Mouse (Mus musculus) embryonic facial prominence, embryonic 15.5 days (tissue): ENCODE results near the gene Gm10491. TPM values are rescaled to one million over a fixed set of nuclear protein-coding genes. Genes with fewer than 3 reads are reported as not detected.
A peak's percentile ranks its signal among the peaks of the same experiment; 100 is the strongest.

Experiments
- ATAC-seq: fragments of 200-750 bp; cut with Nextera tagmentation; 2 replicates; pipeline ENCODE4 v1.8.0; 2017; ENCODE audit warnings: low read depth, moderate TSS enrichment; ENCODE audit not compliant: insufficient number of reproducible peaks, low FRiP score, low TSS enrichment
- H3K27ac ChIP-seq: fragments of 300-500 bp; sonication (generic); replicated peaks from 2 replicates; pipeline ENCODE4 v1.5.1; 2015; ENCODE audit warnings: mild to moderate bottlenecking, inconsistent platforms
- H3K27me3 ChIP-seq: fragments of 300-500 bp; sonication (generic); 2 replicates; pipeline ENCODE4 v1.6.1; 2015; ENCODE audit warnings: inconsistent platforms
- H3K36me3 ChIP-seq: fragments of 300-500 bp; sonication (generic); 2 replicates; pipeline ENCODE4 v1.6.1; 2015; ENCODE audit warnings: mild to moderate bottlenecking, inconsistent platforms
- H3K4me1 ChIP-seq: fragments of 300-500 bp; sonication (generic); 2 replicates; pipeline ENCODE4 v1.6.1; 2015; ENCODE audit warnings: inconsistent platforms
- H3K4me2 ChIP-seq: fragments of 300-500 bp; sonication (generic); replicated peaks from 2 replicates; pipeline ENCODE4 v1.6.1; 2015; ENCODE audit warnings: mild to moderate bottlenecking, inconsistent platforms
- H3K4me3 ChIP-seq: fragments of 300-500 bp; sonication (generic); replicated peaks from 2 replicates; pipeline ENCODE4 v1.5.1; 2015; ENCODE audit warnings: mild to moderate bottlenecking, inconsistent platforms
- H3K9ac ChIP-seq: fragments of 300-500 bp; sonication (generic); 2 replicates; pipeline ENCODE4 v1.6.1; 2015; ENCODE audit warnings: inconsistent platforms
- H3K9me3 ChIP-seq: fragments of 300-500 bp; sonication (generic); replicated peaks from 2 replicates; pipeline ENCODE4 v1.6.1; 2016; ENCODE audit warnings: inconsistent platforms
- WGBS: fragments of 180-500 bp; shearing (Covaris S2); methylation state at CpG from one replicate; pipeline ENCODE4 v1.1.7; 2015; 5-methylcytosine and 5-hydroxymethylcytosine counted together
- polyA plus RNA-seq: library from polyadenylated mRNA; unstranded; fragments of >200 nt; fragmentation: Nextera tagmentation; extraction: Ambion mirVana; gene quantifications from 2 replicates; pipeline ENCODE4 v1.2.1, GENCODE M21; 2015

The Gm10491 gene
- polyA plus RNA-seq, 1 experiment from 2014 or later, result not detected

- Histone ChIP-seq H3K9ac (no peak overlapping the region; the same call in 1 of the 2 replicates), H3K4me3 (peak overlapping the region; percentile 45), H3K27me3 (no peaks in the 10 kb centered on the region), H3K27ac (no peak overlapping the region), H3K4me1 (0 out of 2 replicates have a peak, but pooled peaks cover 5% of the 10 kb centered on the region), H3K36me3 (no peaks in the 10 kb centered on the region), H3K4me2 (peak overlapping the region; percentile 78), H3K9me3 (no peaks in the 10 kb centered on the region)
- WGBS, result 24% methylated on average over 21 of the region's 21 CpGs
- 0 out of 2 replicates have a peak, but pooled peaks have one; percentile 22 for ATAC-seq
Observed at GRCm38 (mm10) chrX:7878495-7878894, 29.1 kb downstream of the Gm10491 start.

GRCm38 (mm10) chrX:7878007-7878419 lies 29.6 kb downstream of the Gm10491 start, which contains the start of gene Pim2:
Gene Pim2 (plus strand): TSS chrX:7878262.
- ATAC-seq, result peak; percentile 83
- H3K36me3 ChIP-seq, result no peaks in the 10 kb centered on the region
- peak within 1 kb of the TSS; percentile 45 for H3K4me3 ChIP-seq
- 0 out of 2 replicates have a peak, but pooled peaks cover 5% of the 10 kb centered on the region for H3K4me1 ChIP-seq
- no peaks in the 10 kb centered on the region for H3K9me3 ChIP-seq
- no peak within 1 kb of the TSS for H3K27ac ChIP-seq
- no peaks in the 10 kb centered on the region for H3K27me3 ChIP-seq
- H3K9ac ChIP-seq, result no peak within 1 kb of the TSS; the same call in 1 of the 2 replicates
- WGBS, result 16% methylated on average over 38 of the region's 38 CpGs
- peak within 1 kb of the TSS; percentile 78 for H3K4me2 ChIP-seq

GRCm38 (mm10) chrX:7869826-7870225 lies 37.8 kb downstream of the Gm10491 start:
- H3K36me3 ChIP-seq, result peaks cover 7% of the 10 kb centered on the region; the same call in 1 of the 2 replicates
- H3K4me2 ChIP-seq, result no peak overlapping the region
- no peaks in the 10 kb centered on the region for H3K9me3 ChIP-seq
- H3K27me3 ChIP-seq, result no peaks in the 10 kb centered on the region
- H3K4me1 ChIP-seq, result no peaks in the 10 kb centered on the region
- H3K27ac ChIP-seq, result no peak overlapping the region
- no peak overlapping the region for H3K9ac ChIP-seq
- WGBS, result 56% methylated on average over 3 of the region's 3 CpGs
- H3K4me3 ChIP-seq, result no peak overlapping the region
- ATAC-seq, result no peak

DNA sequence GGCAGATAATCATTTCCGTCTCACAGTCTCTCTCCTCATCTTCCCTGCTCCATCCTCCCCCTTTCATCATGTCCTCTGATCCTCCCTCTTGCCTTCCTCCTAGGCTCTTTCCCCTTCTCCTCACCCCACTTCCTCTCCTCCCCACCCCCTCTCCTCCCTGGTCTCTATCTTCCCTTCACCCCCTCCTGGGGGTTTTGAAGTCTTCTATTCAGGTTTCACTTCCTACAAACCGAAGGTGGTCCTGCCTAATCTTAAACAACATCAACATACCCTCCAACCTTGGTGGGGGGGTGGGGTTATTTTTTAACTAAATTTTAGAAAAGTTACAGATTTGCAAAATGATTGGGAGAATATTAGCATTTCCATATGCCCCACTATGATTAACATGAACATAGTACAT lies 39.1 kb downstream of the Gm10491 start:
- H3K27ac ChIP-seq, result no peak overlapping the region
- H3K9ac ChIP-seq, result no peak overlapping the region
- H3K4me3 ChIP-seq, result no peak overlapping the region
- 54% methylated on average over 2 of the region's 2 CpGs for WGBS
- H3K9me3 ChIP-seq, result no peaks in the 10 kb centered on the region
- H3K36me3 ChIP-seq, result peaks cover 7% of the 10 kb centered on the region; the same call in 1 of the 2 replicates
- no peak for ATAC-seq
- H3K4me1 ChIP-seq, result no peaks in the 10 kb centered on the region
- H3K27me3 ChIP-seq, result no peaks in the 10 kb centered on the region
- H3K4me2 ChIP-seq, result no peak overlapping the region

DNA sequence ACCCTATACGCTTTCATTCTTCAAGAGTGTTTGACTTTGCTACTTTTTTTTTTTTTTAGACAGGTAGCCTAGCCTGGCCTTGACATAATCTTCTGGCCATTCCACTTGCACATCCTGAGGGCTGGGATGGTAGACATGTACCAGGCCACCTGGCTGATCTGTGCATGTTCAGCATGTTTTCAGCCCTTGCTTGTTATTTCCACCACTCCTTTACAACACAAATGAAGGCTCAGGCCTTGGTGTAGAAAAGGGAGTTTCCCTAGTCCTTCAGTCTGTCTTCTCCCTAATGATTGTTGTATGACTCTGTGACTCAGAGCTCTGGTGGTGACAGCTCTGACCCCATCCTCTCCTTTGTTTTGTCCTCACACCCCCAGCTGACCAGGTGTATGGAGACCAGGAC lies 40.5 kb downstream of the Gm10491 start:
- peaks cover 5% of the 10 kb centered on the region; the same call in 1 of the 2 replicates for H3K36me3 ChIP-seq
- no peaks in the 10 kb centered on the region for H3K9me3 ChIP-seq
- no peaks in the 10 kb centered on the region for H3K4me1 ChIP-seq
- H3K9ac ChIP-seq, result no peak overlapping the region
- ATAC-seq, result no peak
- H3K4me2 ChIP-seq, result no peak overlapping the region
- H3K27ac ChIP-seq, result no peak overlapping the region
- 95% methylated on average over 1 of the region's 1 CpGs for WGBS
- no peak overlapping the region for H3K4me3 ChIP-seq
- H3K27me3 ChIP-seq, result no peaks in the 10 kb centered on the region

DNA sequence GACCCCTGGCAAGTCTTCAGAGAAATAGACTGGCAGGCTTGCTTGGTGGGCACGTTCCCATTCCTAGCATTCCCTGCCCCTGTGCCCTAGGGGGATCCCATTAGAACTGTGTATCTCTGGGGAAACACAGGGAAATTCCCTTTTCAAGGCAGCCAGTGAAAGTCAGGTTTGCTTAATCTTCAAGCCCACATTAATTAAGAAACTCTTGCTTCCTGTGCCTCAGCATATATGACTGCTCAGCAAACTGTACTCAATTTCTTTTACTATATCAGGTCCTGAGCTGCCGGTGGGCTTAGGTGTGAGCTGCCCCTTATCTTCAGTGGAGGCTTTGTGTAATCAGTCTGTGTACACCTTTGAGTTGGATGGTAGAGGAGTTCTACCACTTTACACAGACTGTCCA lies 41.8 kb downstream of the Gm10491 start:
- H3K36me3 ChIP-seq, result no peaks in the 10 kb centered on the region
- H3K9me3 ChIP-seq, result no peaks in the 10 kb centered on the region
- H3K4me2 ChIP-seq, result no peak overlapping the region
- no peak overlapping the region for H3K9ac ChIP-seq
- H3K27me3 ChIP-seq, result no peaks in the 10 kb centered on the region
- H3K27ac ChIP-seq, result no peak overlapping the region
- WGBS, result 64% methylated on average over 2 of the region's 2 CpGs
- H3K4me3 ChIP-seq, result no peak overlapping the region
- H3K4me1 ChIP-seq, result no peaks in the 10 kb centered on the region
- ATAC-seq, result no peak

GRCm38 (mm10) chrX:7865343-7865742 lies 42.3 kb downstream of the Gm10491 start:
- Histone ChIP-seq H3K4me2 (no peak overlapping the region), H3K27me3 (no peaks in the 10 kb centered on the region), H3K36me3 (no peaks in the 10 kb centered on the region), H3K27ac (no peak overlapping the region), H3K9ac (no peak overlapping the region), H3K9me3 (no peaks in the 10 kb centered on the region), H3K4me3 (no peak overlapping the region), H3K4me1 (no peaks in the 10 kb centered on the region)
- no peak for ATAC-seq
- 44% methylated on average over 2 of the region's 2 CpGs for WGBS

- 79% methylated on average over 3 of the region's 3 CpGs for WGBS
- no peaks in the 10 kb centered on the region for H3K27me3 ChIP-seq
- H3K4me1 ChIP-seq, result no peaks in the 10 kb centered on the region
- H3K9me3 ChIP-seq, result no peaks in the 10 kb centered on the region
- H3K9ac ChIP-seq, result no peak overlapping the region
- H3K36me3 ChIP-seq, result no peaks in the 10 kb centered on the region
- no peak overlapping the region for H3K27ac ChIP-seq
- H3K4me2 ChIP-seq, result no peak overlapping the region
- no peak for ATAC-seq
- H3K4me3 ChIP-seq, result no peak overlapping the region
Observed at GRCm38 (mm10) chrX:7864551-7864950, 43.1 kb downstream of the Gm10491 start.

DNA sequence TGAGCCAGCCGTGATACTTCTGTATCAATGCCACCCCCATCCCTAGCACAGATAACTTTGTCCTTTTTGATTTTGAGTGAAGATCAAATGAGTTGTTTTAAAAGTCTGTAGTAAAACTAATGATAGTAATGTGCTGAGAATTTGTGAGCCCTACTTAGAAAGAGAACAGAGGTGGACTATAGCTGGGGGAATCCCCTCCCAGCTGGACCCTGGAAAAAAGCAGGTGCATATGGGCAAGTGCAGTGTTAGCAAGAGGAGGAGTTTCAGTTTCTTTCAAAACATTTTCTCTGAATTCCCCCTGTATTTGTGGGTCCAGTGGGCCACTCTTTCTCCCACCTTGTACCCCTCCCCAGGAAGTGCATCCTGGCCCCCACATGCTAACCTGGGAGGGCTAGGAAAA lies 44.5 kb downstream of the Gm10491 start:
- H3K36me3 ChIP-seq, result no peaks in the 10 kb centered on the region
- no peaks in the 10 kb centered on the region for H3K9me3 ChIP-seq
- no peak overlapping the region for H3K4me3 ChIP-seq
- H3K27ac ChIP-seq, result no peak overlapping the region
- 96% methylated on average over 1 of the region's 1 CpGs for WGBS
- no peak overlapping the region for H3K4me2 ChIP-seq
- no peak for ATAC-seq
- H3K4me1 ChIP-seq, result no peaks in the 10 kb centered on the region
- H3K9ac ChIP-seq, result no peak overlapping the region
- no peaks in the 10 kb centered on the region for H3K27me3 ChIP-seq

- H3K27ac ChIP-seq, result no peak overlapping the region
- H3K4me1 ChIP-seq, result no peaks in the 10 kb centered on the region
- H3K27me3 ChIP-seq, result no peaks in the 10 kb centered on the region
- no peak overlapping the region for H3K9ac ChIP-seq
- no peaks in the 10 kb centered on the region for H3K36me3 ChIP-seq
- no peaks in the 10 kb centered on the region for H3K9me3 ChIP-seq
- no peak overlapping the region for H3K4me3 ChIP-seq
- WGBS, result 90% methylated on average over 3 of the region's 3 CpGs
- H3K4me2 ChIP-seq, result no peak overlapping the region
- ATAC-seq, result no peak
Observed at GRCm38 (mm10) chrX:7859191-7859753, 48.4 kb downstream of the Gm10491 start.
